Mouse (Mus musculus): ENCODE data around the gene Ruvbl2. TPM values are rescaled to one million over a fixed set of nuclear protein-coding genes. Genes with fewer than 3 reads are reported as not detected.

Ruvbl2 gene
- total RNA-seq, 1 experiment, result 228 TPM

DNA sequence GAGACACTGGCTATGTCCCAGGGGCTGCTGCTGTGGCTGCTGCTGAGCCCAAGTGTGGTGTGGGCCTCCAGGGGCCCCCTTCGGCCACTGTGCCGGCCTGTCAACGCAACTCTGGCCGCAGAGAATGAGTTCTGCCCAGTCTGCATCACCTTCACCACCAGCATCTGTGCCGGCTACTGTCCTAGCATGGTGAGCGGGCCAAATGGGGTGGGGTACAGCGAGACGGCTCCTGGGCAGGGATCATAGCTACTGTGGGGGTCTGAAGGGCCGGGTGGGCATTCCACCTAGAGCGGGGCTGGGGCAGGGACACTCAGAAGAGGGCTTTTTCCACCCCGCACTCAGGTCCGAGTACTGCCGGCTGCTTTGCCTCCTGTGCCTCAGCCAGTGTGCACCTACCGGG is 16.7 kb downstream of the Ruvbl2 start:
- no peak overlapping the region for H3K27ac ChIP-seq (ENCODE audit: insufficient read depth, low read depth, low read length, poor library complexity, severe bottlenecking)
- in situ Hi-C loops (cut with MboI; ENCODE audit: low sequenced_read_pairs in 2 of 2, unreplicated experiment in 2 of 2), result no loop called here
- DNase-seq (ENCODE audit: low read depth, low spot score), result no peak
- H3K4me1 ChIP-seq (ENCODE audit: control insufficient read depth in 2 of 2, insufficient read depth in 2 of 2, low read length in 2 of 2, poor library complexity in 1 of 2), result peaks cover 6 to 38% of the 10 kb centered on the region in 2 experiments; a peak in 2 of 4 replicates
- no peak for TF ChIP-seq ZC3H11A (IDR thresholded peaks at IDR 0.05; ENCODE audit: borderline replicate concordance, low read depth, low read length)
- no peak for TF ChIP-seq CHD2 (IDR thresholded peaks at IDR 0.05; ENCODE audit: low read depth, low read length)
- no peak for TF ChIP-seq MAFK (IDR thresholded peaks at IDR 0.05; ENCODE audit: insufficient read depth, low read depth, low read length)
- no peak for TF ChIP-seq HCFC1 (IDR thresholded peaks at IDR 0.05; ENCODE audit: borderline replicate concordance, insufficient read depth, low read length)
- TF ChIP-seq ZNF384 (IDR thresholded peaks at IDR 0.05; ENCODE audit: low read depth, low read length), result no peak
- no peaks in the 10 kb centered on the region for H3K9me3 ChIP-seq (ENCODE audit: control insufficient read depth, insufficient read depth, low read depth, low read length)
- H3K4me3 ChIP-seq (ENCODE audit: insufficient read depth in 1 of 2, low read depth in 1 of 2, low read length in 2 of 2, poor library complexity in 1 of 2, severe bottlenecking in 1 of 2), result no peak overlapping the region
- H3K36me3 ChIP-seq (ENCODE audit: control insufficient read depth, insufficient read depth, low read length, poor library complexity, severe bottlenecking), result peaks cover 52% of the 10 kb centered on the region
- no peak overlapping the region for H3K9ac ChIP-seq (ENCODE audit: insufficient read depth, low read depth, low read length, poor library complexity, severe bottlenecking)

DNA sequence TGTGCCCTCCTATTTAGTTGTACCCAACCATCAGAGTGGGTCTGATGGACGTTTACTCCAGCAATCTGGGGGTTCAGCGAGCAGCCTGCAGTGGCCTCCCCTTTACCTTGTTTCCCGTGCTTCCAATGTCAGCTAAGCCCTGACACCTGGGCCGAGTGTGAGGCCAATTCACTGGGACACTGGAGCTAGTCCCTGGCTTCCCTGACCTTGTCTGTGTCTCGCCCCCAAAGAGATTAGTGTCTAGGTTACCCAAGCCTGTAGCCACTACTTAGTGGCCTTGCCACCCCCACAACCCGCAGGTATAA is 17.3 kb downstream of the Ruvbl2 start, which contains the start of gene Lhb:
TSS of gene Lhb (plus strand) at position 206 of the 305 bp plus-strand sequence.
- no peak for TF ChIP-seq ZNF384 (IDR thresholded peaks at IDR 0.05; ENCODE audit: low read depth, low read length)
- TF ChIP-seq CHD2 (IDR thresholded peaks at IDR 0.05; ENCODE audit: low read depth, low read length), result no peak
- no peak for TF ChIP-seq ZC3H11A (IDR thresholded peaks at IDR 0.05; ENCODE audit: borderline replicate concordance, low read depth, low read length)
- no peak for TF ChIP-seq MAFK (IDR thresholded peaks at IDR 0.05; ENCODE audit: insufficient read depth, low read depth, low read length)
- TF ChIP-seq HCFC1 (IDR thresholded peaks at IDR 0.05; ENCODE audit: borderline replicate concordance, insufficient read depth, low read length), result no peak
- no peak for DNase-seq (ENCODE audit: low read depth, low spot score)
- in situ Hi-C loops (cut with MboI; ENCODE audit: low sequenced_read_pairs in 2 of 2, unreplicated experiment in 2 of 2), result no loop called here
- Histone ChIP-seq H3K9me3 (ENCODE audit: control insufficient read depth, insufficient read depth, low read depth, low read length) (no peaks in the 10 kb centered on the region), H3K9ac (ENCODE audit: insufficient read depth, low read depth, low read length, poor library complexity, severe bottlenecking) (no peak within 1 kb of the TSS), H3K4me3 (ENCODE audit: insufficient read depth in 1 of 2, low read depth in 1 of 2, low read length in 2 of 2, poor library complexity in 1 of 2, severe bottlenecking in 1 of 2) (peak within 1 kb of the TSS in 1 of 2 experiments; percentile 9; a peak in 2 of 4 replicates), H3K4me1 (ENCODE audit: control insufficient read depth in 2 of 2, insufficient read depth in 2 of 2, low read length in 2 of 2, poor library complexity in 1 of 2) (peaks cover 6 to 41% of the 10 kb centered on the region in 2 experiments; a peak in 2 of 4 replicates), H3K27ac (ENCODE audit: insufficient read depth, low read depth, low read length, poor library complexity, severe bottlenecking) (no peak within 1 kb of the TSS), H3K36me3 (ENCODE audit: control insufficient read depth, insufficient read depth, low read length, poor library complexity, severe bottlenecking) (peaks cover 49% of the 10 kb centered on the region)

DNA sequence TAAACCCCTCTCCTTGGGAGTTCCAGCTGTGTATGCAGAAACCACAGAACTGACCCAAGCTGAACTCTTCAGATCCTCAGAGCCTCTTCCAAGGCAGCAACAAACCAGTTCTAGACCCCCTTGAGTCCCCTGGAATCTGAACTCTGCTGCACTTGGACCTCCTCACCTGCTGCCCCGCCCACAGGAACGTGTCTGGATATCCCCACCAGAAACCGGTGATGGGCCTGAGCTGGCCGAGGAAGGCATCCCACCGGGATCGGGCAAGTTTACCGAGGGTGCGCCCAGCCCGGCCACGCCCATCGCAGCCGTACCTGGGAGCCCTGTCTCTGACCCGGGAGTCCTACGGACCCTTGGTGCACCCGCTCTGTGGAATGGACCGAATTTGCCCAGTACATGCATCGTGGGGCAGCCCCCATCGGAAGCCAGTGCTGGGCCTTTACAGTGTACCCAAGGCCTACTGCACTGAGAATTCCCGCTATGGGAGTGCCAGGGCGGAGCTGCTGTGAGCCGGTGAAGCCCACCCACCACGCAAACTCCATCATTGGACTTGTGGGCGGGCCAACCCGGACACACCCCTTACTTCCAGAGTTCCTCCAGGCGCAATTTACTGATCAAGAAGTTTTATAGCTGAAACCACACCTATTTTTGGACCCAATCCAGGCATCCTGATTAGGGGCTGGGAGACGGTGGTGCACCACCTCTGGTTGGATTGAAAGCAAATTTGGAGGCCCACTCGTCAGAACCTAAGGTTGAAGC is 17.9 kb downstream of the Ruvbl2 start:
- no peak overlapping the region for H3K27ac ChIP-seq (ENCODE audit: insufficient read depth, low read depth, low read length, poor library complexity, severe bottlenecking)
- peaks cover 6 to 42% of the 10 kb centered on the region in 2 experiments; a peak in 2 of 4 replicates for H3K4me1 ChIP-seq (ENCODE audit: control insufficient read depth in 2 of 2, insufficient read depth in 2 of 2, low read length in 2 of 2, poor library complexity in 1 of 2)
- DNase-seq (ENCODE audit: low read depth, low spot score), result no peak
- H3K9ac ChIP-seq (ENCODE audit: insufficient read depth, low read depth, low read length, poor library complexity, severe bottlenecking), result no peak overlapping the region
- peaks cover 44% of the 10 kb centered on the region for H3K36me3 ChIP-seq (ENCODE audit: control insufficient read depth, insufficient read depth, low read length, poor library complexity, severe bottlenecking)
- in situ Hi-C loops (cut with MboI; ENCODE audit: low sequenced_read_pairs in 2 of 2, unreplicated experiment in 2 of 2), result no loop called here
- TF ChIP-seq ZNF384 (IDR thresholded peaks at IDR 0.05; ENCODE audit: low read depth, low read length) (no peak), CHD2 (IDR thresholded peaks at IDR 0.05; ENCODE audit: low read depth, low read length) (no peak), MAFK (IDR thresholded peaks at IDR 0.05; ENCODE audit: insufficient read depth, low read depth, low read length) (no peak), ZC3H11A (IDR thresholded peaks at IDR 0.05; ENCODE audit: borderline replicate concordance, low read depth, low read length) (no peak), HCFC1 (IDR thresholded peaks at IDR 0.05; ENCODE audit: borderline replicate concordance, insufficient read depth, low read length) (no peak)
- H3K4me3 ChIP-seq (ENCODE audit: insufficient read depth in 1 of 2, low read depth in 1 of 2, low read length in 2 of 2, poor library complexity in 1 of 2, severe bottlenecking in 1 of 2), result peak overlapping the region in 1 of 2 experiments; percentile 9; a peak in 2 of 4 replicates
- H3K9me3 ChIP-seq (ENCODE audit: control insufficient read depth, insufficient read depth, low read depth, low read length), result no peaks in the 10 kb centered on the region

DNA sequence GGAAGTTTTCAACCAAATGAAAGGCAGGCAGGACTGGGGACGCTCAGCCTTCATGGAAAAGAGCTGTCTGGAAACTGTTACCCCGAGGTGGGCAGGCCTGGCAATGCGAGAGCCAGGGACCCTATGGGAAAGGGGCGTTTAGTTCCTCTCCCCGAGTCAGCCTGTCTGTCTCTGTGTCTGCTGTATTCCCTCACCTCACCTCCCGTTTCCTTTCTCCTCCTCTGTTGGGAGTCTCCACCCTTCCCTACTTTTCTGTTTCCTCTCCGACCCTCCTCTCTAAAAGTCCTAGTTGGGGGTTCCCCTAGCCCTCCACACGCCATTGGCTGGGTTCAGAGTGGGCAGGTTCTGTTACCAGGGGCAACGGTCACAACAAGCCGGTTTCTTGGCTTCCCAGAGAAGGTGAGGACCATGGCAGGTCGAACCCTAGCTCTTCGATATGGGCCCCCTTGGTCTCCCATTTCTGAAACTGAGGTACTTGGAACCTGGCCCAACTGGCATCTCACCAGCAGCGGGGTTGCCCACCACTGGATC is 19.9 kb downstream of the Ruvbl2 start:
- Histone ChIP-seq H3K27ac (ENCODE audit: insufficient read depth, low read depth, low read length, poor library complexity, severe bottlenecking) (no peak overlapping the region), H3K9me3 (ENCODE audit: control insufficient read depth, insufficient read depth, low read depth, low read length) (no peaks in the 10 kb centered on the region), H3K36me3 (ENCODE audit: control insufficient read depth, insufficient read depth, low read length, poor library complexity, severe bottlenecking) (peaks cover 24% of the 10 kb centered on the region), H3K9ac (ENCODE audit: insufficient read depth, low read depth, low read length, poor library complexity, severe bottlenecking) (no peak overlapping the region), H3K4me1 (ENCODE audit: control insufficient read depth in 2 of 2, insufficient read depth in 2 of 2, low read length in 2 of 2, poor library complexity in 1 of 2) (peaks cover 6 to 47% of the 10 kb centered on the region in 2 experiments; a peak in 2 of 4 replicates), H3K4me3 (ENCODE audit: insufficient read depth in 1 of 2, low read depth in 1 of 2, low read length in 2 of 2, poor library complexity in 1 of 2, severe bottlenecking in 1 of 2) (no peak overlapping the region)
- no peak for DNase-seq (ENCODE audit: low read depth, low spot score)
- in situ Hi-C loops (cut with MboI; ENCODE audit: low sequenced_read_pairs in 2 of 2, unreplicated experiment in 2 of 2), result no loop called here
- TF ChIP-seq ZNF384 (IDR thresholded peaks at IDR 0.05; ENCODE audit: low read depth, low read length) (no peak), CHD2 (IDR thresholded peaks at IDR 0.05; ENCODE audit: low read depth, low read length) (no peak), ZC3H11A (IDR thresholded peaks at IDR 0.05; ENCODE audit: borderline replicate concordance, low read depth, low read length) (no peak), HCFC1 (IDR thresholded peaks at IDR 0.05; ENCODE audit: borderline replicate concordance, insufficient read depth, low read length) (no peak), MAFK (IDR thresholded peaks at IDR 0.05; ENCODE audit: insufficient read depth, low read depth, low read length) (no peak)
